Mouse (Mus musculus) embryonic facial prominence, embryonic 10.5 days (tissue): ENCODE results near the gene Abca13. TPM values are rescaled to one million over a fixed set of nuclear protein-coding genes. Genes with fewer than 3 reads are reported as not detected.
"Not testable (repeated sequence)": the region's sequence is repeated elsewhere in the genome, so short reads cannot be mapped to it uniquely, and the experiment has no call there.

ENCODE experiments used
- DNase-seq: peaks from one replicate; pipeline ENCODE4 v3.0.0-alpha.2; 2017; ENCODE audit warnings: low spot score
- H3K27ac ChIP-seq: fragments of 300-500 bp; sonication (generic); replicated peaks from 2 replicates; pipeline ENCODE4 v1.5.1; 2016; ENCODE audit warnings: mild to moderate bottlenecking
- H3K27me3 ChIP-seq: fragments of 300-500 bp; sonication (generic); replicated peaks from 2 replicates; pipeline ENCODE4 v1.6.1; 2016; ENCODE audit warnings: low read depth, mild to moderate bottlenecking; ENCODE audit not compliant: poor library complexity, severe bottlenecking
- H3K36me3 ChIP-seq: fragments of 300-500 bp; sonication (generic); replicated peaks from 2 replicates; pipeline ENCODE4 v1.6.1; 2016; ENCODE audit warnings: mild to moderate bottlenecking, moderate library complexity
- H3K4me1 ChIP-seq: fragments of 300-500 bp; sonication (generic); 2 replicates; pipeline ENCODE4 v1.6.1; 2016
- H3K4me3 ChIP-seq: fragments of 300-500 bp; sonication (generic); 2 replicates; pipeline ENCODE4 v1.5.1; 2016; ENCODE audit warnings: mild to moderate bottlenecking, moderate library complexity
- H3K9me3 ChIP-seq: fragments of 300-500 bp; sonication (generic); 2 replicates; pipeline ENCODE4 v1.6.1; 2016; ENCODE audit warnings: mild to moderate bottlenecking
- WGBS: fragments of 180-500 bp; shearing (Covaris S2); methylation state at CpG from one replicate; pipeline ENCODE4 v1.1.7; 2016; 5-methylcytosine and 5-hydroxymethylcytosine counted together
- polyA plus RNA-seq: library from polyadenylated mRNA; unstranded; fragments of >200 nt; fragmentation: Nextera tagmentation; extraction: Ambion mirVana; gene quantifications from 2 replicates; pipeline ENCODE4 v1.2.1, GENCODE M21; 2016

The Abca13 gene
- polyA plus RNA-seq, 1 experiment from 2014 or later, result 0.04 TPM

DNA sequence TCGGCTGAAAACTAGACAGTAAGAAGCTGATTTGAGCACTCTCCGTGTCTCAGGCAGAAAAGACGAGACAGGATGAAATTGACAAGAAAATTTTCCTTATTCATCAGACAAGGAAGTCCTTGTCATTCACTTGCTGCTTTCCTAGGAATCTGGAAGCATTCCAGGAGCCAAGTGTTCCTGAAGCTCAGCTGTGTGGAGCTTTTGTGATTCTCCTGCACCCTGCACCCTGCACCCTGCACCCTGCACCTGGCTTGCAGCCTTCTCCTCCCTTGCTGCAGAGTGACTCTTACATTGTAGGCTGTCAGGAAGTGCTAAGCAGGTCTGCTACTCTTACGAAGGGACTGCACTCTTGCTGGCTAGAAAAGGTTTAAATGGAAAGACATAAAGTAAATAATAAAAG lies 249.4 kb downstream of the Abca13 start:
- no peak for DNase-seq
- Histone ChIP-seq H3K4me3 (no peak overlapping the region), H3K4me1 (no peaks in the 10 kb centered on the region), H3K36me3 (no peaks in the 10 kb centered on the region), H3K9me3 (no peaks in the 10 kb centered on the region), H3K27ac (no peak overlapping the region), H3K27me3 (no peaks in the 10 kb centered on the region)
- WGBS, result 70% methylated on average over 4 of the region's 4 CpGs

DNA sequence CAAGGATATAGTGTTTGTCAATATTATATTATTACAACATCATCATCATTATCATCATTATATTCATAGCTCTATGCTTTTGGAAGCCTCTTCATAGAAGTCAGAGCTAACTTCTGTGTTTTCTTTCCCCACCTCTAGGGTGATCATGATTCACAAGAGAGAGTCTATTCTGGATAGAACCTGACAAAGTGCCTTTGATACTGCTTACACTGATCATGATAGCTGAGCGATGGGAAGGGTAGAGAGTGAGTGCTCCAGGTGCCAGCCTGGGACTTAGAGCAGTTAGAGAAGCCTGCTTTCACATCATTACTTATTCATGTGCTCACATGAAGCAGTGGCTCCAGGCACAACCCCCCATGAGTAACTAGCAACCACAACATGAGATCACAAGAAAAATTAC lies 280.7 kb downstream of the Abca13 start:
- Histone ChIP-seq H3K4me3 (no peak overlapping the region), H3K27me3 (no peaks in the 10 kb centered on the region), H3K4me1 (no peaks in the 10 kb centered on the region), H3K9me3 (no peaks in the 10 kb centered on the region), H3K27ac (no peak overlapping the region), H3K36me3 (no peaks in the 10 kb centered on the region)
- DNase-seq, result no peak
- WGBS, result 84% methylated on average over 1 of the region's 1 CpGs

DNA sequence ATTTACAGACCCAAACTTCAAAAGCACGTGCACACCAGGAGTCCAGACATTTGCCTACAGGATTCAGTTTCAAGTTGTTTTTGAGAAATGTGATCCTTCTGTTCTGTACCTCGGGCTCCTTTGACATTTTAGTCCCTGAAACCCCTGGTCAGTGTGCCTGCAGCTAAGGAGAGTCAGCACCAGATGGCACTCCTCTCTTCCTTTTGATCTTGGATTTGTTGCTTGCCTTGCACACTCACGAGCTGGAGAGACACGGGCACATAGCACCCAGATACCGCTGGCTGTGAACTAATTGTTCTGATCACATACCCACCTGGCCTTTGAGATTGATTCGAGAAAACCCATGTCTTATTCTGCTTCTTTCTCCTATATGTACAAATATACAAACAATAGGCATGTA lies 289.8 kb downstream of the Abca13 start:
- peak; percentile 58 for DNase-seq
- no peak overlapping the region for H3K27ac ChIP-seq
- no peak overlapping the region for H3K4me3 ChIP-seq
- no peaks in the 10 kb centered on the region for H3K36me3 ChIP-seq
- H3K9me3 ChIP-seq, result no peaks in the 10 kb centered on the region
- H3K27me3 ChIP-seq, result no peaks in the 10 kb centered on the region
- WGBS, result 17% methylated on average over 6 of the region's 6 CpGs
- H3K4me1 ChIP-seq, result no peaks in the 10 kb centered on the region

DNA sequence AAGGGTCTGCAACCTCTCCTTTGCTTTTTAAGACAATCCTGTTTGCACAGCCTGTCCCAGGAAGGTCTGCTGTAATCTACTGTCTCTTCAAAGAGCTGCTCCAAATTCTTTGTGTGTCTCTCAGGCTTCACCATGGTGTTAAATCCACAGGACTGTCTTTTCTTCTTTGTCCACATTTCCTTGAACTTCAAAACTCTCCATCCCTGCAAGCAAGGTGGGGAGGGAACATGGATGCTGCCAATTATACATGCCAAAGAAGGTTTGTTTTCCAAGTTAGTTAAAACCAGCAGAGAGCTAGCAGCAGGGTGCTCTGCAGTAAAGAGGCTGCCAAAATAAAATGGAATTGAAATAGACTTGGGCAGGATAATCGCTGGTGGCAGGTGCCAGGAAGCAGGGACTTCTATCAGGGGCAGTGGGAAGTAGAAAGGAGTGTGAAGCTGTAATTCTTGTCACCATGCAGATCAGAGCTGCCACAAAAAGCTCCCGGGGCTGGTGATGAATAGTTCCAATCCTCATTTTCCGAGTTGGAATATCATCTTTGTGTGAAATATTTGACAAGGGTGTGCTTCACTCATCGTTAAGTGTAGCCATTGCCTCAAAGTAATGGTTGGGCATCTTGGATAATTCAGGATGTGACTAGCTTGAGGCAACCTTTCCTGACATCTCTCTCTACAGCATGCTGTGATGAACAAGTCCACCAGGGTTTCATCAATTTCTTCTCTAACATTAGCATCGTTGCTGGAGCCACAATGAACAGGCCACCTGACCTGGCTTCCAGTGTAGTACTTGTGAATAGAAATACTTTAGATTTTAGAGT lies 308.8 kb downstream of the Abca13 start:
- Histone ChIP-seq H3K27ac (no peak overlapping the region), H3K9me3 (no peaks in the 10 kb centered on the region), H3K36me3 (no peaks in the 10 kb centered on the region), H3K4me1 (no peaks in the 10 kb centered on the region), H3K4me3 (no peak overlapping the region), H3K27me3 (no peaks in the 10 kb centered on the region)
- WGBS, result 67% methylated on average over 5 of the region's 5 CpGs
- no peak for DNase-seq

DNA sequence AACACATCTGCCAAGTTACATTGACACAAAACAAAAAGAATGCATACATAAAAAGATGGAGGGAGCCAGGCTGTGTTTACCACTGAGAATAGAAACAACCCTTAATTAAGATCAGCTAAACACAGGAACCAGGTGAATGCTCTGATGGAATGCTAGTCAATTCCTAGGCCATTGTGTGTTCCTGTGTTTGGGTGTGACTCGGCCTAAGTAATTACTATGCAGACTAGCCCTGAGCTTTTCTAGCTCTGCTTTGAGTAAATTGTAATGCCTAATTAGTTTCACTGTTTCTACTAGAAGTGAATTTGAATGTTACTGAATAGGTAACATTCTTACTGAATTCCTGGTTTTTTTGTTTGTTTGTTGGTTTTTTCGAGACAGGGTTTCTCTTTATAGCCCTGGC lies 323.2 kb downstream of the Abca13 start:
- not testable (repeated sequence) for H3K27me3 ChIP-seq, H3K27ac ChIP-seq, H3K4me3 ChIP-seq, H3K36me3 ChIP-seq, H3K9me3 ChIP-seq, H3K4me1 ChIP-seq, DNase-seq
- WGBS, result 73% methylated on average over 2 of the region's 2 CpGs

DNA sequence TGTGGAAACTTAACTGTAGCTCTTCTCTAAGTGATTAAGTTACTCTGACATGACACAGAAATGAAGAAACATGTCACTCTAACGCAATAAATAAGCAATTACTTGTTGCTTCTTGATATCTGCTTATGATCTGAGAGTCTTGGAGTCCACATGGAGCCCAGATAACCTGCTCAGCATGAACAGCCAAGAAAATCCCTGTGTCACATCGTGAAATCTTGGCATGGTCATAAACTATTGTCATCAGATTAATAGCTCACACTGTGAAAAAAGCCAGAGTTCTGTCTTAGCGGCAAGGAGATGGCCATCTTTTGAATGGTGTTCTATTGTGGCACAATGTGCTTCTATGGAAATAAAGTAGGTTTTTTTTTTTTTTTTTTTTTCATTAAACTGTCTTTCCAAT lies 336.8 kb downstream of the Abca13 start:
- DNase-seq, result no peak
- no peaks in the 10 kb centered on the region for H3K9me3 ChIP-seq
- H3K36me3 ChIP-seq, result no peaks in the 10 kb centered on the region
- no peak overlapping the region for H3K4me3 ChIP-seq
- no peak overlapping the region for H3K27ac ChIP-seq
- H3K4me1 ChIP-seq, result no peaks in the 10 kb centered on the region
- H3K27me3 ChIP-seq, result no peaks in the 10 kb centered on the region
- WGBS, result 91% methylated on average over 3 of the region's 3 CpGs

DNA sequence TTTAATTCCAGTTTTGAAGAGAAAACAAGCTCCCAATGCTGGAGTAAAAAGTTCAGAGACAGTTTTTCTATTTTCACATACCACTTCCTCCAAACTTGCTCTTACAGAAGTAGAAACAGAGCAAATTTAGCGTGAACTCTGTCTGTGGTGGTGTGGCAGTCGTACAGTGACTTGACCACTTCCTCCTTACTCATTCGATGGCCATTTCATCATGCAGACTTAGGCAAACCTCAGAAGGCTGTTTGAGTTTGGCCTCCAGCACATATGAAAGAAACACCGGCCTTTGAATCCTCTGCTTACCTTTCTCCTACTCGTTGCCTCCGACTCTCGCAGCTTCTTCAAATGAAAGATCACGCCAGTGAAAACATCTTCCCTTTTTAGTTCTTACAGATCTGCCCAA lies 340.0 kb downstream of the Abca13 start:
- DNase-seq, result no peak
- H3K4me3 ChIP-seq, result no peak overlapping the region
- H3K36me3 ChIP-seq, result no peaks in the 10 kb centered on the region
- H3K27ac ChIP-seq, result no peak overlapping the region
- H3K27me3 ChIP-seq, result no peaks in the 10 kb centered on the region
- H3K9me3 ChIP-seq, result no peaks in the 10 kb centered on the region
- no peaks in the 10 kb centered on the region for H3K4me1 ChIP-seq
- WGBS, result 91% methylated on average over 8 of the region's 8 CpGs

DNA sequence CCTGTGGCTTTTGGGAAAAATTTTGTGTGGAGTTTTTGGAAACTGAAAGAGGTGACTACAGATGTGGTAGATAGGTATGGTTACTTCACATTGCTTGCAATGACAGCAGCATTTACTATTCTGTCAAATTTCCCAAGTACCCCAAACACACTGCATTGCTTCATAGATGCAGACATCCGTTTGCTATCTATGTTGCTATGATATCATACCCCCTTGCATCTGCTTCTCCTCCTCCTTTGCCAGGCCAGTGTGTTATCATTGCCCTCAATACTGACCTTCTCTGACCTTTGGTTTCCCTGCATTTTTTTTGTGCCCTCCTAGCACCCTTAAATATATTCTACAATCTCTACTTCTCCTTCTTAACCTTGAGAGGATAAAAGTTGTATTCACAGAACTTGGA lies 341.4 kb downstream of the Abca13 start:
- no peaks in the 10 kb centered on the region for H3K27me3 ChIP-seq
- H3K4me3 ChIP-seq, result no peak overlapping the region
- H3K27ac ChIP-seq, result no peak overlapping the region
- H3K36me3 ChIP-seq, result no peaks in the 10 kb centered on the region
- WGBS, result 68% methylated on average over 1 of the region's 1 CpGs
- peaks cover 8% of the 10 kb centered on the region; the same call in 1 of the 2 replicates for H3K4me1 ChIP-seq
- no peak for DNase-seq
- no peaks in the 10 kb centered on the region for H3K9me3 ChIP-seq

DNA sequence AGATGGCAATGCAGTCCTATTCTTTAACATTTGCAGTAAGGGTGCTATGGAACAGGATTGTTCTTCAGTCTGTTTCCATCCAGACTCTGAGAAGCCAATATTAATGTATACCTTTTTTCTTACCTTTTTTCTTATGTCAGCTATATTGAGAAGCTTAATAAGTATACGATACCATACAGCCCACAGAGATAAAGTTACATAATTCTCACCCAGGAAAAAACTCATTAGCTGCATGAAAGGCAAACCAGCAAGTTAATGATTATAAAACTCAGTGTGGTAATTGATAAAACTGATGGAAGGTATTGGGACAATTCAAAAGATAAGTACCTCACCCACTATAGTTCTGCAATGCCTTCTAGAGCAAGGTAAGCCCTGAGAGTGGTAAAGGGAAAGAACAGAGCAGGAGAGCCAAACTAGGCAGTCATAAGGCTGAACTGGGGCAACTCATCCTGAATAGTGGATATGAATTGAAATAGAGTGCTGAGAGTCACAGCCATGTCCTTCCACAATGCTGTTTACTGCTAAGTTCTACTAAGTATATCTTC lies 342.0 kb downstream of the Abca13 start:
- H3K4me1 ChIP-seq, result peaks cover 12% of the 10 kb centered on the region; the same call in 1 of the 2 replicates
- H3K4me3 ChIP-seq, result no peak overlapping the region
- no peak for DNase-seq
- H3K9me3 ChIP-seq, result no peaks in the 10 kb centered on the region
- 83% methylated on average over 1 of the region's 1 CpGs for WGBS
- no peaks in the 10 kb centered on the region for H3K36me3 ChIP-seq
- no peak overlapping the region for H3K27ac ChIP-seq
- no peaks in the 10 kb centered on the region for H3K27me3 ChIP-seq

DNA sequence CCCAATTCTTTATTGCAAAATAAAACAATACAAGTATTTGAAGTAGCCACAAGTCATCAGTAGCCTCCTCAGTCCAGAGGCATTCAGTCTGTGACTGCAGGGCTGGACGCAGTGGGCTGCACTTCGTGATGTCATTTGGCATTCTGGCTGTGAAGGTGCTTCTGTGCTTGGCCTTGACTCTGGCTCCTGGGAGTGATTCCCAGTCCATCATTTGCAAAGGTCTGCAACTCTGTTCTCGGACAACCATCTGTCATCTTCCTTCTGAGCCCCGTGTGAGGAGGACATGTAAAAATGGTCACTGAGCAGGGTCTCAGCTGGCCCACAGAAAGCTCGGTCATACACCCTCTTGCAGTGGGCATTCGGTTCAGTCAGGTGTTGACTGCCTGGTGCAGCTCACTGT lies 345.1 kb downstream of the Abca13 start:
- H3K4me1 ChIP-seq, result peaks cover 12% of the 10 kb centered on the region; the same call in 1 of the 2 replicates
- WGBS, result 65% methylated on average over 6 of the region's 6 CpGs
- no peaks in the 10 kb centered on the region for H3K27me3 ChIP-seq
- H3K9me3 ChIP-seq, result no peaks in the 10 kb centered on the region
- no peaks in the 10 kb centered on the region for H3K36me3 ChIP-seq
- no peak overlapping the region for H3K27ac ChIP-seq
- DNase-seq, result no peak
- H3K4me3 ChIP-seq, result no peak overlapping the region

DNA sequence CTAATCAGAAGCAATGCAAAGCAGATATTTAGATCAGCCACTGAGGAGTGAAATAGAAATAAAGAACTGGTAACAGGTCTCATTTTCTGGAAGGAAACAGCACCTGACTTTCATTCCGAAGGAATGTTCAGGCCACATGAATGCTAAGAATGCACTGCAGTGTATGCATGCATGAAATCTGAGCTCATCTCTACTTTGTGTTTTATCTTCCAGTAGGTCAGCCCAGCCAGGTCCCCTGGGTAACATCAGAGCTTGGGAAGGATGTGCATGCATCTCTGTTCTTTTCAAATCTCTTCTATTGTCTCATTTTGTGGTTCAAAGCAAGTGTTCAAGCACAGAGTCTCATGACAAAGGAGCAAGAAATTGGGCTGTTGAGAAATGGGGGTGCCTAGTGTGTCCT lies 346.6 kb downstream of the Abca13 start:
- WGBS, result 52% methylated on average over 1 of the region's 1 CpGs
- H3K9me3 ChIP-seq, result no peaks in the 10 kb centered on the region
- H3K4me3 ChIP-seq, result no peak overlapping the region
- no peaks in the 10 kb centered on the region for H3K36me3 ChIP-seq
- H3K27ac ChIP-seq, result no peak overlapping the region
- H3K27me3 ChIP-seq, result no peaks in the 10 kb centered on the region
- DNase-seq, result no peak
- H3K4me1 ChIP-seq, result peaks cover 12% of the 10 kb centered on the region; the same call in 1 of the 2 replicates

DNA sequence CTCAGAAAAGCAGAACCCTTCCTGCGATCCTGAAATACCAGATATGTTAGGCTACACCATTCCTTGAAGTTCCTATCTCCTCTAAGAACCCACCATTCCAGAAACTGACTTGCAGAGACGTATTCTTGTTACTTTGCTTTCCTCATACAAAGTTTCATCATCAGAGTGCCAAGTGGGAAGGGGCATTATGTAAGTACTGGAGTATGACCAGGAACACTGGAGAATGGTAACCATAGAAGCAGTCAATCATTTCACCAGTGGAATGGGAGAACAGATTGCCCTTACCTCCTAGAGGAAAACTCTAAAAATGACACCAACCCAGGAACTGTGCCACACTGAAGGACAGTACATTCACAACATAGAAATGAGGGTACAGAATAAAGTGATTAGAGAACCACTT lies 368.3 kb downstream of the Abca13 start:
- Histone ChIP-seq H3K4me3 (no peak overlapping the region), H3K36me3 (no peaks in the 10 kb centered on the region), H3K27me3 (no peaks in the 10 kb centered on the region), H3K27ac (no peak overlapping the region), H3K9me3 (no peaks in the 10 kb centered on the region), H3K4me1 (no peaks in the 10 kb centered on the region)
- 87% methylated on average over 2 of the region's 2 CpGs for WGBS
- DNase-seq, result no peak

DNA sequence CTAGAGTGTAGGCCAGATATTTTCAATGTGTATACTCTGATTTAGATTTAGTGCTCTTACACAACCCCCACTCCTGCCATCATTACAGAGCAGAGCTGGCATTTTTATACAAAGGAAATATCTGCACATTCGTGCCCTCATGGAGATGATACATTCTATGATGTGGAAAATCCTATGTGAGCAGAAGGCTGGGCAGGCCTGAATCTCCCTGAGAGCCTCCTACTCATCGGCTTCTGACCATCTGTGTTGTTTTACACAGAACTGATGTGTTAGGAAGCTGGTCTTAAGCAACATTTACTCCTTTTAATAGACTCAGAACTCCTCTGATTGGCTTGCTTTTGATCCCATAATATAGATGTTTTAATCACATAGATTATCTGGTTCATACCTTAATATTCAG lies 376.6 kb downstream of the Abca13 start:
- DNase-seq, result no peak
- Histone ChIP-seq H3K27ac (no peak overlapping the region), H3K36me3 (no peaks in the 10 kb centered on the region), H3K4me1 (no peaks in the 10 kb centered on the region), H3K27me3 (no peaks in the 10 kb centered on the region), H3K9me3 (no peaks in the 10 kb centered on the region), H3K4me3 (no peak overlapping the region)
- 86% methylated on average over 2 of the region's 2 CpGs for WGBS
